Mouse (Mus musculus) embryonic fibroblast, embryonic 13.5 days (primary cell): Measurements from ENCODE around the gene Apoo.

Experiments used
- CTCF ChIP-seq: IDR thresholded peaks from 2 replicates; pipeline ENCODE4 v1.5.1; 2011; ENCODE audit warnings: mild to moderate bottlenecking, control low read depth, low read length, moderate library complexity, borderline replicate concordance; ENCODE audit not compliant: insufficient read depth
- POLR2A ChIP-seq: IDR thresholded peaks from 2 replicates; pipeline ENCODE4 v1.6.1; 2011; ENCODE audit warnings: low read depth, mild to moderate bottlenecking, control low read depth, low read length, moderate library complexity

DNA sequence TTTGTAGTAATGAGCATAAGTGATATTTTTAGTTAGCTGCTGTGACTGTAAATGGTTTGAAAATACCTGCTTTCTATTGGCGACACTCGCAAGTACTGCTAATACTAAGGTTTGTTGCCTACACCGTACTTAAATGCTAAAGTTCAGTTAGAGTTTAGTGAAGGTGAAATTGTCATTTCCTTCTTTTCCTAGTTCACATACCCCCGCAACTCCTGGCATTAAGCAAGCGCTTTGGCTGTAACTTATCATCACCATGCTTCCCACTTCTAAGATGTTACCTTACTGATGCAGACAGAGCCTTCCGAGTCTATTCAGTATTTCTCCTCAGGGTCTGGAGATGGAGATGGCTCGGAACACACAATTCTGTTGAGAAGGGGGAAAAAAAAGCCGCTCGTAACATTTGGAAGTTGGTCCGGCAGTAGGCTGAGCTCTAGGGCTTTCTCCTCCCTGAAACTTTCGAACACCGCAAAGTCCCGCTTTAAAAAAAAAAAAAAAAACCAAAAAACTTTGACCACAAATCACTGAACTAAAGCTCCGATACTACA, 1.5 kb upstream of the Apoo start:
- no peak for TF ChIP-seq POLR2A
- TF ChIP-seq CTCF = no peak
